Mouse (Mus musculus) ES-E14 (cell line): ENCODE results near the gene Cmah.

ENCODE experiments used
- CHD2 ChIP-seq: IDR thresholded peaks from 2 replicates; pipeline ENCODE4 v1.6.1; 2014; ENCODE audit warnings: mild to moderate bottlenecking, low read depth, low read length, inconsistent platforms
- HCFC1 ChIP-seq: IDR thresholded peaks from 2 replicates; pipeline ENCODE4 v1.6.1; 2012; ENCODE audit warnings: low read length, inconsistent platforms, borderline replicate concordance; ENCODE audit not compliant: insufficient read depth
- ZC3H11A ChIP-seq: IDR thresholded peaks from 2 replicates; pipeline ENCODE4 v1.6.1; 2012; ENCODE audit warnings: low read depth, mild to moderate bottlenecking, inconsistent platforms, low read length, borderline replicate concordance
- ZNF384 ChIP-seq: IDR thresholded peaks from 2 replicates; pipeline ENCODE4 v1.6.1; 2012; ENCODE audit warnings: low read depth, low read length, inconsistent platforms

DNA sequence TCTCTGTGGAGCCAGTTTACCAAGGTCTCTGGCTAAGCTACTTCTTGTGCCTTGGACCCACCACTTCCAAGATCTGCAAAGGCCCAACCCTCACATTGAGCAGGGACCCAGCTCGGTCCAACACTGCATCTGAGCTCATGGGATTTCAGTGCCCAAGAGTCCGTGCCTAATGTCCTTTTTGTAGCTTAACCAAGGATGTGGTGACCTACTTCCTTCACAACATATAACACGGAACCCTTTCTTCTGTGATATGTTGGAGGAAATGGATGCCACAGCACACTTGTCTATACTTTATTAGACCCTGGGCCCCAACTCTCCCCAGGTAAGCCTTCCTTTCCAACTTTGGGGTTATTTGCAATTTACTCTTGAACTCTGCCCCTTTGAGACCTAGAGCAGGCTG is 186.5 kb downstream of the Cmah start:
- no peak for TF ChIP-seq ZC3H11A
- TF ChIP-seq HCFC1: no peak
- TF ChIP-seq CHD2: no peak
- TF ChIP-seq ZNF384: no peak
